Mouse (Mus musculus): ENCODE data around the gene Sox10.
A peak's percentile ranks its signal among the peaks of the same experiment; 100 is the strongest.

Sox10 gene

GRCm38 (mm10) chr15:79165140-79165539 lies at the start of gene Sox10:
Gene Sox10 (minus strand): TSS chr15:79165240.
- DNase-seq (ENCODE audit: low read depth, low spot score): no peak

GRCm38 (mm10) chr15:79213591-79213990 lies 48.6 kb upstream of the Sox10 start:
- no peak for DNase-seq (ENCODE audit: low read depth, low spot score)

GRCm38 (mm10) chr15:79212750-79213446 lies 47.9 kb upstream of the Sox10 start:
- peak; percentile 40 for DNase-seq (ENCODE audit: low read depth, low spot score)

DNA sequence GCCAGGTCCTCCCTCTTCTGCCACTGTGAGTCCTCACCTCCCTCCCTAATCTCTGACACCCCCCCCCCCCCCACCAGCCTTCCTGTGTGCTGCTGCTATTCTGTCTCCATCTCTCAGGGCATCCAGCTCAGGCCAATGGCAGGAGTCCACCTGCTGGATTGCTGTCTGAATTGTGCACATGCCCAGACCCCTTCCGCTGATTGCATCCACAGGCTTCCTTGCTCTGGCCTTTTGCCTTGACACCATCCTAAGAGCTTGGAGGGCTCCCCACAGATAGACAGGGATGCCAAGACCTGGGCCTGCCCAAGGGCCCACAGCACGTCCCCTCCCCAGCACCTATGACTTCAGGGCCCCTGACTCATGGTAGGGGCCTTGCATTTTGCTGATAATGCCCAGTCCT lies 45.3 kb upstream of the Sox10 start:
- no peak for DNase-seq (ENCODE audit: low read depth, low spot score)

- DNase-seq (ENCODE audit: low read depth, low spot score): no peak
These were observed 43.9 kb upstream of the Sox10 start for GRCm38 (mm10) chr15:79208758-79209439.

- no peak for DNase-seq (ENCODE audit: low read depth, low spot score)
These were observed 43.2 kb upstream of the Sox10 start for GRCm38 (mm10) chr15:79208211-79208610.

DNA sequence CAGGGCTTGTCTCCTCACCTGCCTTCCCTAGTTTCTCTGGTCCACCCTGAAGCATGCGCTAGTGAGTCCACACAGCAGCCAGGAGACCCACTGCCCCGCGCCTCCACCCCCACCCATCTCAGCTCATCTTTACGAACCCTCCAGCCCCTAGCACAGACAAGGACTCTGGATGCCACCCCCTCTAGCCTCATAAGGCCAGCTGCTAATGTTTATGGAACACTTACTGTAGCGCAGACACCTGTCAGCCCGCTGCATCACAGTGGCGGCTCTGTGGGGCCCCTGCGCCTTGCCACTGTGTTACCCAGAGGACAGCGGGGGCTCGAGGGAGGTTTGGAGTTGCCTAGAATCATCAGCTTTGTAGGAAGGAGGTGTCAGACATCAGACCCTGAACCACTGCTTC lies 37.5 kb upstream of the Sox10 start:
- no peak for DNase-seq (ENCODE audit: low read depth, low spot score)

GRCm38 (mm10) chr15:79201491-79202150 lies 36.6 kb upstream of the Sox10 start:
- DNase-seq (ENCODE audit: low read depth, low spot score): no peak

- no peak for DNase-seq (ENCODE audit: low read depth, low spot score)
These were observed 34.4 kb upstream of the Sox10 start for GRCm38 (mm10) chr15:79199390-79199976.

DNA sequence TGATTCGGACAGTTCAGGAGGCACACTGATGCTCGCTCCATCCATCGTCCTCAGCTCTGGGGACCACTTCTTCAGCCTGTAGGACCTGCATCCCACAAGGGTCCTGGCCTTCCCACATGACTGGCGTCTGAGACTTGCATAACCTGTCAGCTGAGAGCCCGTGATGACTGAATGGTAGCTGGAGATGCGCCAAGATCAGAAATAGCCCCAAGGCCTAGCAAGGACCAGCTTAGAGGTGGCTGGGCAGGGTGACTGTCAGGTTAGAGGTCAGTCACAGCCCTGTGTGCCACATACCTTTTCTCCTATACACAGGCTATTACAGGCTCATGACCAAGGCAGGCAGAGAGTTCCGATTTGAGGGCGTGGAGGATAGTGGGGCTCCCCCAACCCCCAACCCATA lies 30.5 kb upstream of the Sox10 start:
- no peak for DNase-seq (ENCODE audit: low read depth, low spot score)

GRCm38 (mm10) chr15:79194946-79195345 lies 29.9 kb upstream of the Sox10 start:
- DNase-seq (ENCODE audit: low read depth, low spot score): no peak

DNA sequence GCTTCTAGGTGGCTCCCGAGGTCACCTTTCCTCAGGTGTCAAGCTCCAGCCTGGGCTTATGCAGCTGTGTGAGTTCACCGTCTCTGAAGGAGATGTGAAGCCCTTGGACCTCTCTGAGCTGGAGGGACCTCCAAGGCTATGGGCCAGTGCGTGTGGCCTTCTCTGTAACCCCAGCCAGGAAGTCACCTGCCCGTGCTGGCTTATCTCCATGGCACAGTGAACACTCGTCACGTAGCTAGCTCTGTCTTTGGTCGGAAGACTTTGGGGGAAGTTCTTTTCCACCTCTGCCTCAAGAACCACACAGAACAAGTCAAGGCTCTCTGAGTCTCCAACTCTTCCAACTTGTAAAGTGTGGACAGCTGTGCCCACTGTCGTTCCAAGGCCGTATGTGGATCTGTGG lies 29.0 kb upstream of the Sox10 start:
- DNase-seq (ENCODE audit: low read depth, low spot score): no peak

DNA sequence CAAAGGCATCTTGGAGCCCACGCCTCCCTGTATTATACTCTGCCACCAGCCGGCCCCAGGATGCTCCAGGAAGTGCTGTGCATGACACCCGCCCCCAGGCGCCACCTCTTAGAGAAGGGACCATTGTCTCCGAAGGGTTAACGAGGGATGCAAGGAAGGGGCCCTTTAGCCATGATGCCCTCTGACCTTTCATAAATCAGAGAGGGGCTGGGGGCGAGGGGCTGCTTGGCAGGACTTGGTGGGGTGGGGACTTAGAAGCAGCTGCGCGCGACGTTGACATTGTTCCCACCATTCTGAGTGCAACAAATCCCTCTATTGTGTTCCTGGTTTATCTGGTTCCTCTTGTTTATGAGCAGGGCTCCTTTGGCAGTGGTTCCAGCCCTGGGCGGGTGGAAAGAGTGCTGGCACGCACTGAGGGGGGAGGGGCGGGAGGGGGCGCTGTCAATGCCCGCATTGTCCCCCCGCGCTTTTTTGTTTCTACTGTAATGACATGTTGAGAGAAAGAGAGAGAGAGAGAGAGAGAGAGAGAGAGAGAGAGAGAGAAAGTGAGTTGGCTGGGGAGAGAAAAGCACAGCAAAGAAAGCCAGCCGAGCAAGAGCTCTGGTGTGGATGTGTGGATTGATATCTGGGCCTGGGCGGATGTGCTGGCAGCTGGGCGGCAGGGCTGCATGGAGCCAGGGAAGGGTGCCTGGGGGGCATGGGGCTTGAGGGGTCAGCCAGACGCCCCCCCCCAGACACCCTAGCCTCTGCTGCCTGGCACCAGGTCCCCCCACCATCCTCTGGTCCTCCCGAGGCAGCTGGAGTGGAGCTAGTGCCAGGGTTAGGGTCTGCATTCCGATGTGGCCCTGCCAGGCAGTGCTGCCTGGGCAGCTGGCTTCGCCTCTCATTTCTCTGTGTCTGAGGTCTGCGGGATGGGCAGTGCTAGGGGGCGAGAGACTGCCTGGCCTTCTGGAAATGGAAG lies 28.1 kb upstream of the Sox10 start:
- peak; percentile 72 for DNase-seq (ENCODE audit: low read depth, low spot score)

DNA sequence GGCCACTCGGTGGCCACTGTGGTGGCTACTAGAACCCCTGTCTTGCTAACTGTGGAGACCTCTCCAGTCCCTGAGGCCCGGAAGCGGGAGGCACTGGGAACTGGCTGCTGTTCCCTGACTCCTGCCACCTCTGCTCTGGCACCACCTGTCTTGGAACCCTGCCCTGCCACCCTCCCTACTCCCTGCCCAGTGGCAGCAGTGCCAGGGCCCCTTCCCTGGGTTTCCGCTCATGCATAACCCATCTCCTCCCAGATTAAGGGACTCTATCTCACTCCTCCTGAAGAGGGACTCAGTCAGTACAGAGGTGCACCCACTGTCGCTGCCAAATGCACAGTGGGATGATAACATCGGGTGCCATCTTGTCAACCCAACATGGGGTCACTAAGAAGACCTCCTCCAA lies 27.4 kb upstream of the Sox10 start:
- DNase-seq (ENCODE audit: low read depth, low spot score): no peak

DNA sequence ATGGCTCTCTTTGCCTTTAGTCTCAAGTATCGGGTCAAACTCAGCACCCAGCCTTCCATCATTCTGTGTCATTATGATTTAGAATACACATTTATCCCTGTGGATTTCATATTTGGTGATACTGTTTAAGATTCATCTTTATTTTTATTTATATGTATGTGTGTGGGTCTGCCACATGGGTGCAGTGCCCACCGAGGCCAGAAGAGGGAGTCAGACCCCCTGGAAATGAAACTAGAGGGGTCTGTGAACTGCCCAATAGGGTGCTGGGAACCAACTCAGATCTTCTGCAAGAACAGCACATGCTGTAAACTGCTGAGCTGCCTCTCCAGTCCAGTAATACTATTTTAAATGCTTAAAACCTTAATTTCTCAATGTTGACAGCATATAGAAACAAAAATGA lies 26.4 kb upstream of the Sox10 start:
- DNase-seq (ENCODE audit: low read depth, low spot score): no peak

GRCm38 (mm10) chr15:79187819-79188218 lies 22.8 kb upstream of the Sox10 start:
- DNase-seq (ENCODE audit: low read depth, low spot score): no peak

DNA sequence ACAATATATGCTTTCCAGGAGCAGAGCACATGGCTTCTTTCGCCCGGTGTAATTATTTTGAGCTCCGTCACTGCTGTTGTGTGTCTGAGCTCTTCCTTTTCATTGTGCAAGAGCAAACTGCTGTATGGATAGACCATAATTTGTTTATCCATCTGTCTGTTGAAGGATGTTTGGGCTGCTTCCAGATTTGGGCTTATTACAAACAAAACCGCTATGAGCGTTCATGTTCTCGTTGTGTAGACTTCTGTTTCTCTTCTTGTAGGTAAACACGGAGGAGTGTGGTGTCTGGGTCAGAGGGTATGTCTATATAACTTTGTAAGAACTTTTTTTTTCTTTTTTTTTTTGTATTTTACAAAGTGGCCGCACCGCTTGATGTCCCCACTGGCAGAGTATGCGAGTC lies 20.2 kb upstream of the Sox10 start:
- no peak for DNase-seq (ENCODE audit: low read depth, low spot score)

GRCm38 (mm10) chr15:79176905-79177304 lies 11.9 kb upstream of the Sox10 start:
- DNase-seq (ENCODE audit: low read depth, low spot score): no peak

GRCm38 (mm10) chr15:79166712-79167111 lies 1.7 kb upstream of the Sox10 start:
- DNase-seq (ENCODE audit: low read depth, low spot score): no peak

DNA sequence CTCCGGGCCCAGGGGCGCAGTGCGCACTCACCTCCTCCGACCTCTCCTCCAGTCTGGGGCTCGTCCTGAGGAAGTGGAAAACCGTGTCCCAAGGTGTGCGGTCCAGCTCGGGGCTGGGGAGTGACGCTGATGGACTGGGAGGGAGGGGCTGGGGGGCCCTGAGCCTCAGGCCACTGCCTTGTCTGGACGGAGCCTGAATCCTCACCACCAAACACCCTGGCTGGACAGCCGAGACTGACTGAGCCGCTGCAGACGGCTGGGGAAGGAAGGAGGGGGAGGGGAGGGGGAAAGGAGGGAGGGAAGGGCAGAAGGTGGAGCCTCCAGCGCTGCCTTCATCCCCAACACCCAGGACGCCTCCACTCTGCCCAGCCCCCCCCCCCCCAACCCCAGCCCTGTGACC lies 789 bp downstream of the Sox10 start:
- no peak for DNase-seq (ENCODE audit: low read depth, low spot score)

DNA sequence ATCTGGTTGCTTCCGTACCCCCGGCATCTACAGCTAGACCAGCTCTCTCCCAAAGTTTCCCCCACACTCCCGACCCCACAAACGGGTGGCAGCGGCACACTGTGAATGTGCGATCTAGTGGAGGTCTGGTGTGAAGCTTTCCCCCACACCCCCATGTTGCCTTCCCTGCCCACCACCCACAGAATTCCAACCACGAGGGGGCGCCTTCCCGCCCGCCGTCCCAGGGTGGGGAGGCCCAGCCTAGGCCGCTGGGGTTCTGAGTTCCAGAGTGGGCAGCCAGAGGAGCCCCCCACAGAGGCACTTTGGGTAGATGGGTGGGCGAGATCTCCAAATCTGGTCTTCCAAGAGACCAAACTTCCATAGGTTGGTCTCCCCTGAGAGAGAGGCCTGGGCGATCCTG lies 2.2 kb downstream of the Sox10 start:
- no peak for DNase-seq (ENCODE audit: low read depth, low spot score)

All from ES-CJ7 (cell line).